Comparison of ENCODE assay signal across 24 mouse cellular contexts in the genomic region with DNA sequence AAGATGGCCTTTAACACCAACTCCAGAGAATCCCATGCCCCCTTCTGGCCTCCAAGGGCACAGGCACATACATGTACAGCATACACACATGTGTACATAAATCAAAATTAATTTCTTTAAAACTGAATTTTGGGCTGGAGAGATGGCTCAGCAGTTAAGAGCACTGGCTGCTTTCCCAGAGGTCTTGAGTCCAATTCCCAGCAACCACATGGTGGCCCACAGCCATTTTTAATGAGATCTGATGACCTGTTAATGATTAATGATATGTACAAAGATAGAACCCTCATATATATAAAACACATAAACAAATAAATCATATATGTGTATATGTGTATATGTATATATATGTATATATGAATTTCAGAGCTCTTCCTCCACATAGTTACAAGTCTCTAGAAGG.
"Had no signal": no experiment of that assay in that cellular context is flagged by ENCODE, and none has a peak within 500 bp of the region (broad histone marks: within the 10 kb centered on the region; RNA-seq: fewer than 3 reads in every experiment).

No protein-coding gene starts in this region.

- H3K9ac ChIP-seq: heart, embryonic 12.5 days; hindbrain, embryonic 12.5 days; hindbrain, embryonic 14.5 days; kidney, embryonic 15.5 days; limb, embryonic 12.5 days; liver, embryonic 13.5 days; liver, embryonic 15.5 days; liver, postnatal 0 days had no signal

- H3K4me2 ChIP-seq: heart, embryonic 12.5 days; hindbrain, embryonic 12.5 days; hindbrain, embryonic 14.5 days; kidney, embryonic 15.5 days; limb, embryonic 12.5 days; liver, embryonic 13.5 days; liver, embryonic 15.5 days had no signal

- ATAC-seq: forebrain, embryonic 16.5 days; hindbrain, embryonic 16.5 days; inflammation-experienced regulatory T-cells, adult 6 months; intestine, embryonic 16.5 days; liver, postnatal 0 days had no signal

- H3K9me3 ChIP-seq: heart, embryonic 10.5 days; heart, embryonic 12.5 days; hindbrain, embryonic 10.5 days; hindbrain, embryonic 12.5 days; kidney, embryonic 15.5 days; limb, embryonic 10.5 days; limb, embryonic 12.5 days; liver, embryonic 13.5 days; liver, embryonic 15.5 days had no signal

- H3K4me3 ChIP-seq: gastrocnemius, adult 2 months; heart, embryonic 10.5 days; heart, embryonic 12.5 days; hindbrain, embryonic 10.5 days; hindbrain, embryonic 12.5 days; kidney, embryonic 15.5 days; layer of hippocampus, adult 2 months; left cerebral cortex, adult 2 months; limb, embryonic 10.5 days; limb, embryonic 12.5 days; liver, embryonic 13.5 days; liver, embryonic 15.5 days had no signal

- DNase-seq: gastrocnemius, adult 2 months; gastrocnemius, postnatal 10 days; gastrocnemius, postnatal 25 days; heart, adult 18-20 months; heart, postnatal 10 days; heart, postnatal 4 days; liver; liver, embryonic 13.5 days; liver, postnatal 0 days had no signal

- H3K4me1 ChIP-seq: heart, embryonic 12.5 days; hindbrain, embryonic 12.5 days; kidney, embryonic 15.5 days; limb, embryonic 10.5 days; limb, embryonic 12.5 days; liver, embryonic 15.5 days had no signal

- H3K36me3 ChIP-seq: heart, embryonic 10.5 days; heart, embryonic 12.5 days; hindbrain, embryonic 10.5 days; hindbrain, embryonic 12.5 days; kidney, embryonic 15.5 days; limb, embryonic 10.5 days; limb, embryonic 12.5 days; liver, embryonic 13.5 days; liver, embryonic 15.5 days had no signal

- H3K27me3 ChIP-seq: heart, embryonic 12.5 days; hindbrain, embryonic 12.5 days; kidney, embryonic 15.5 days; limb, embryonic 12.5 days; liver, embryonic 13.5 days; liver, embryonic 15.5 days had no signal

- H3K27ac ChIP-seq: gastrocnemius, adult 2 months; heart, embryonic 10.5 days; hindbrain, embryonic 10.5 days; hindbrain, embryonic 12.5 days; hindbrain, embryonic 14.5 days; kidney, embryonic 15.5 days; layer of hippocampus, adult 2 months; left cerebral cortex, adult 2 months; limb, embryonic 10.5 days; limb, embryonic 12.5 days; liver, embryonic 13.5 days; liver, embryonic 15.5 days had no signal
